Mouse (Mus musculus): ENCODE data around the gene Pramel6. TPM values are rescaled to one million over a fixed set of nuclear protein-coding genes. Genes with fewer than 3 reads are reported as not detected.
"Not testable (repeated sequence)": the region's sequence is repeated elsewhere in the genome, so short reads cannot be mapped to it uniquely, and the experiment has no call there.

The Pramel6 gene
- not detected in 2 replicates for polyA plus RNA-seq (2012; ENCODE audit: insufficient read depth, insufficient read length, low replicate concordance, missing spikeins)

- TF ChIP-seq POLR2A (IDR thresholded peaks at IDR 0.05; ENCODE audit: insufficient read depth, low read depth, low read length) (no peak), CTCF (IDR thresholded peaks at IDR 0.05; ENCODE audit: insufficient read depth, low read depth, low read length) (no peak)
- WGBS = 90% methylated on average over 6 of the region's 6 CpGs
- no peaks in the 10 kb centered on the region for H3K4me1 ChIP-seq (ENCODE audit: control insufficient read depth, insufficient read depth, low read length)
- no peak within 1 kb of the TSS for H3K4me3 ChIP-seq (ENCODE audit: insufficient read depth, low read depth, low read length)
- H3K27ac ChIP-seq (ENCODE audit: insufficient read depth, low read depth, low read length) = no peak within 1 kb of the TSS
These were observed at the start of gene Pramel6 for GRCm38 (mm10) chr2:87506265-87506664. Pramel6 (plus strand) TSS chr2:87506565.

- Histone ChIP-seq H3K4me3 (ENCODE audit: insufficient read depth, low read depth, low read length) (no peak overlapping the region), H3K4me1 (ENCODE audit: control insufficient read depth, insufficient read depth, low read length) (no peaks in the 10 kb centered on the region), H3K27ac (ENCODE audit: insufficient read depth, low read depth, low read length) (no peak overlapping the region)
- TF ChIP-seq POLR2A (IDR thresholded peaks at IDR 0.05; ENCODE audit: insufficient read depth, low read depth, low read length) (no peak), CTCF (IDR thresholded peaks at IDR 0.05; ENCODE audit: insufficient read depth, low read depth, low read length) (no peak)
- WGBS = 88% methylated on average over 4 of the region's 4 CpGs
These were observed 44.6 kb upstream of the Pramel6 start for GRCm38 (mm10) chr2:87461769-87462168.

- TF ChIP-seq POLR2A (IDR thresholded peaks at IDR 0.05; ENCODE audit: insufficient read depth, low read depth, low read length) (no peak), CTCF (IDR thresholded peaks at IDR 0.05; ENCODE audit: insufficient read depth, low read depth, low read length) (no peak)
- Histone ChIP-seq H3K4me3 (ENCODE audit: insufficient read depth, low read depth, low read length) (no peak overlapping the region), H3K27ac (ENCODE audit: insufficient read depth, low read depth, low read length) (no peak overlapping the region), H3K4me1 (ENCODE audit: control insufficient read depth, insufficient read depth, low read length) (no peaks in the 10 kb centered on the region)
These were observed 26.2 kb upstream of the Pramel6 start for GRCm38 (mm10) chr2:87480207-87480606.

GRCm38 (mm10) chr2:87481158-87481557 is 25.2 kb upstream of the Pramel6 start:
- WGBS = 89% methylated on average over 4 of the region's 4 CpGs
- Histone ChIP-seq H3K4me1 (ENCODE audit: control insufficient read depth, insufficient read depth, low read length) (no peaks in the 10 kb centered on the region), H3K4me3 (ENCODE audit: insufficient read depth, low read depth, low read length) (no peak overlapping the region), H3K27ac (ENCODE audit: insufficient read depth, low read depth, low read length) (no peak overlapping the region)
- TF ChIP-seq CTCF (IDR thresholded peaks at IDR 0.05; ENCODE audit: insufficient read depth, low read depth, low read length) (no peak), POLR2A (IDR thresholded peaks at IDR 0.05; ENCODE audit: insufficient read depth, low read depth, low read length) (no peak)

GRCm38 (mm10) chr2:87482276-87482675 is 24.1 kb upstream of the Pramel6 start:
- H3K4me1 ChIP-seq (ENCODE audit: control insufficient read depth, insufficient read depth, low read length) = no peaks in the 10 kb centered on the region
- TF ChIP-seq POLR2A (IDR thresholded peaks at IDR 0.05; ENCODE audit: insufficient read depth, low read depth, low read length) (no peak), CTCF (IDR thresholded peaks at IDR 0.05; ENCODE audit: insufficient read depth, low read depth, low read length) (no peak)
- no peak overlapping the region for H3K27ac ChIP-seq (ENCODE audit: insufficient read depth, low read depth, low read length)
- no peak overlapping the region for H3K4me3 ChIP-seq (ENCODE audit: insufficient read depth, low read depth, low read length)
- 73% methylated on average over 2 of the region's 2 CpGs for WGBS

GRCm38 (mm10) chr2:87496993-87497392 is 9.4 kb upstream of the Pramel6 start, which contains the start of gene Pramel7:
Pramel7 (minus strand) TSS chr2:87497093.
- 74% methylated on average over 4 of the region's 5 CpGs for WGBS
- H3K4me3 ChIP-seq (ENCODE audit: insufficient read depth, low read depth, low read length); H3K4me1 ChIP-seq (ENCODE audit: control insufficient read depth, insufficient read depth, low read length); H3K27ac ChIP-seq (ENCODE audit: insufficient read depth, low read depth, low read length): not testable (repeated sequence)

- TF ChIP-seq POLR2A (IDR thresholded peaks at IDR 0.05; ENCODE audit: insufficient read depth, low read depth, low read length) (no peak), CTCF (IDR thresholded peaks at IDR 0.05; ENCODE audit: insufficient read depth, low read depth, low read length) (no peak)
- H3K4me3 ChIP-seq (ENCODE audit: insufficient read depth, low read depth, low read length) = no peak overlapping the region
- 88% methylated on average over 2 of the region's 2 CpGs for WGBS
- H3K4me1 ChIP-seq (ENCODE audit: control insufficient read depth, insufficient read depth, low read length) = no peaks in the 10 kb centered on the region
- no peak overlapping the region for H3K27ac ChIP-seq (ENCODE audit: insufficient read depth, low read depth, low read length)
These were observed 8.7 kb downstream of the Pramel6 start for GRCm38 (mm10) chr2:87515046-87515445.

- 72% methylated on average over 8 of the region's 8 CpGs for WGBS
These were observed 9.2 kb downstream of the Pramel6 start for GRCm38 (mm10) chr2:87515457-87516060.

GRCm38 (mm10) chr2:87516581-87516980 is 10.2 kb downstream of the Pramel6 start:
- Histone ChIP-seq H3K4me1 (ENCODE audit: control insufficient read depth, insufficient read depth, low read length) (no peaks in the 10 kb centered on the region), H3K27ac (ENCODE audit: insufficient read depth, low read depth, low read length) (no peak overlapping the region), H3K4me3 (ENCODE audit: insufficient read depth, low read depth, low read length) (no peak overlapping the region)
- TF ChIP-seq CTCF (IDR thresholded peaks at IDR 0.05; ENCODE audit: insufficient read depth, low read depth, low read length) = no peak
- TF ChIP-seq POLR2A (IDR thresholded peaks at IDR 0.05; ENCODE audit: insufficient read depth, low read depth, low read length) = no peak
- WGBS = 89% methylated on average over 3 of the region's 3 CpGs

More at GRCm38 (mm10) chr2:87515457-87516060, 9.2 kb downstream of the Pramel6 start:
- Histone ChIP-seq H3K4me1 (ENCODE audit: control insufficient read depth, insufficient read depth, low read length) (no peaks in the 10 kb centered on the region), H3K4me3 (ENCODE audit: insufficient read depth, low read depth, low read length) (no peak overlapping the region), H3K27ac (ENCODE audit: insufficient read depth, low read depth, low read length) (no peak overlapping the region)
- TF ChIP-seq POLR2A (IDR thresholded peaks at IDR 0.05; ENCODE audit: insufficient read depth, low read depth, low read length) (no peak), CTCF (IDR thresholded peaks at IDR 0.05; ENCODE audit: insufficient read depth, low read depth, low read length) (no peak)

GRCm38 (mm10) chr2:87520651-87521050 is 14.3 kb downstream of the Pramel6 start:
- no peak overlapping the region for H3K27ac ChIP-seq (ENCODE audit: insufficient read depth, low read depth, low read length)
- 91% methylated on average over 4 of the region's 4 CpGs for WGBS
- no peak overlapping the region for H3K4me3 ChIP-seq (ENCODE audit: insufficient read depth, low read depth, low read length)
- H3K4me1 ChIP-seq (ENCODE audit: control insufficient read depth, insufficient read depth, low read length) = no peaks in the 10 kb centered on the region
- TF ChIP-seq CTCF (IDR thresholded peaks at IDR 0.05; ENCODE audit: insufficient read depth, low read depth, low read length) (no peak), POLR2A (IDR thresholded peaks at IDR 0.05; ENCODE audit: insufficient read depth, low read depth, low read length) (no peak)

GRCm38 (mm10) chr2:87525899-87526616 is 19.7 kb downstream of the Pramel6 start:
- not testable (repeated sequence) for H3K4me3 ChIP-seq (ENCODE audit: insufficient read depth, low read depth, low read length); H3K27ac ChIP-seq (ENCODE audit: insufficient read depth, low read depth, low read length); H3K4me1 ChIP-seq (ENCODE audit: control insufficient read depth, insufficient read depth, low read length)
- 31% methylated on average over 38 of the region's 39 CpGs for WGBS
